Mouse (Mus musculus) liver, embryonic 11.5 days (tissue): ENCODE measurements around the gene Ap3s2. TPM values are rescaled to one million over a fixed set of nuclear protein-coding genes. Genes with fewer than 3 reads are reported as not detected.

Experiments
- microRNA-seq: library from miRNA; unstranded; fragments of <30 nt; microRNA quantifications from one replicate; pipeline ENCODE4, GENCODE M21; 2017; ENCODE audit warnings: borderline number of aligned reads
- polyA plus RNA-seq: library from polyadenylated mRNA; unstranded; fragments of >200 nt; fragmentation: Nextera tagmentation; extraction: Ambion mirVana; gene quantifications from 2 replicates; pipeline ENCODE4 v1.2.1, GENCODE M21; 2014

Ap3s2 gene
- polyA plus RNA-seq, 1 experiment from 2014 or later, result 28.7 TPM

Small RNA genes within 50 kb of the gene (microRNA-seq; reads per million reads assigned to microRNA genes)
- gene Gm24541, result not detected

Other genes with a start within 250 kb of the Ap3s2 start
- gene Kif7, start 204.9 kb downstream of the Ap3s2 start, polyA plus RNA-seq, result 2.3 and 3.0 TPM in 2 replicates
- not detected in 2 replicates for gene Plin1, start 187.7 kb downstream of the Ap3s2 start, polyA plus RNA-seq
- gene Pex11a, start 177.5 kb downstream of the Ap3s2 start, polyA plus RNA-seq, result 2.3 and 2.9 TPM in 2 replicates
- 0.21 TPM in 1 of 2 replicates, not detected in the other for gene Wdr93, start 177.5 kb downstream of the Ap3s2 start, polyA plus RNA-seq
- not detected in 2 replicates for gene Mesp1, start 126.9 kb downstream of the Ap3s2 start, polyA plus RNA-seq
- 0.11 and 0.21 TPM in 2 replicates for gene Mesp2, start 109.9 kb downstream of the Ap3s2 start, polyA plus RNA-seq
- gene Anpep, start 59.6 kb downstream of the Ap3s2 start, polyA plus RNA-seq, result 24.2 and 28.5 TPM in 2 replicates
- 9.9 and 10.6 TPM in 2 replicates for gene Arpin, start 14.7 kb upstream of the Ap3s2 start, polyA plus RNA-seq
- 10.8 and 11.8 TPM in 2 replicates for gene Zfp710, start 104.2 kb upstream of the Ap3s2 start, polyA plus RNA-seq
- 259 and 268 TPM in 2 replicates for gene Idh2, start 194.7 kb upstream of the Ap3s2 start, polyA plus RNA-seq